Mouse (Mus musculus) liver, adult 2 months (tissue): ENCODE measurements around the gene 0610040J01Rik.

ENCODE experiments used
- CTCF ChIP-seq: fragments of 200-500 bp; IDR thresholded peaks from 2 replicates; pipeline ENCODE4 v1.5.1; 2011; ENCODE audit warnings: low read depth, low read length, control low read depth
- POLR2A ChIP-seq: fragments of 200-500 bp; IDR thresholded peaks from 2 replicates; pipeline ENCODE4 v1.6.1; 2011; ENCODE audit warnings: low read length, control low read depth; ENCODE audit not compliant: insufficient read depth; ENCODE audit errors: extremely low read depth

GRCm38 (mm10) chr5:63947526-63947925 is 135.4 kb downstream of the 0610040J01Rik start:
- TF ChIP-seq CTCF (no peak), POLR2A (no peak)
